Mouse (Mus musculus): Measurements from ENCODE around the gene Khdc1a. TPM values are rescaled to one million over a fixed set of nuclear protein-coding genes. Genes with fewer than 3 reads are reported as not detected.

Gene Khdc1a
- not detected in 2 replicates for polyA plus RNA-seq (2012; ENCODE audit: low replicate concordance)

GRCm38 (mm10) chr1:21349341-21349740, at the start of gene Khdc1a:
Gene Khdc1a, plus strand, starts transcription at chr1:21349641.

GRCm38 (mm10) chr1:21368031-21368430, 18.6 kb downstream of the Khdc1a start, which contains the start of gene Khdc1c:
Gene Khdc1c, plus strand, starts transcription at chr1:21368331.

GRCm38 (mm10) chr1:21383256-21383655, 33.8 kb downstream of the Khdc1a start, which contains the start of gene Khdc1b:
Gene Khdc1b, plus strand, starts transcription at chr1:21383556.

Other genes with a start within 250 kb of the Khdc1a start
- gene Tmem14a, start 131.1 kb upstream of the Khdc1a start, polyA plus RNA-seq (2012; ENCODE audit: low replicate concordance): 0.44 and 0.78 TPM in 2 replicates
- not detected in 2 replicates for gene Gsta3, start 109.1 kb upstream of the Khdc1a start, polyA plus RNA-seq (2012; ENCODE audit: low replicate concordance)
- gene Khdc1c, start 18.7 kb downstream of the Khdc1a start, polyA plus RNA-seq (2012; ENCODE audit: low replicate concordance): not detected in 2 replicates
- not detected in 2 replicates for gene Khdc1b, start 33.9 kb downstream of the Khdc1a start, polyA plus RNA-seq (2012; ENCODE audit: low replicate concordance)

Measured in hematopoietic multipotent progenitor cell, adult 10-12 weeks (in vitro differentiated cells).